Mouse (Mus musculus) forebrain, embryonic 11.5 days (tissue): ENCODE measurements around the gene Ryr1. TPM values are rescaled to one million over a fixed set of nuclear protein-coding genes. Genes with fewer than 3 reads are reported as not detected.

ENCODE experiments used
- ATAC-seq: fragments of 200-750 bp; cut with Nextera tagmentation; replicated peaks from 2 replicates; pipeline ENCODE4 v1.8.0; 2017; ENCODE audit warnings: moderate TSS enrichment; ENCODE audit not compliant: low FRiP score
- DNase-seq: peaks from one replicate; pipeline ENCODE4 v3.0.0-alpha.2; 2017; ENCODE audit warnings: low spot score
- H3K27ac ChIP-seq: fragments of 300-500 bp; sonication (generic); 2 replicates; pipeline ENCODE4 v1.5.1; 2014; ENCODE audit warnings: low read depth, low read length
- H3K27me3 ChIP-seq: fragments of 300-500 bp; sonication (generic); 2 replicates; pipeline ENCODE4 v1.6.1; 2014; ENCODE audit warnings: mild to moderate bottlenecking, low read length, mixed read lengths; ENCODE audit not compliant: control insufficient read depth, insufficient read depth
- H3K36me3 ChIP-seq: fragments of 300-500 bp; sonication (generic); 2 replicates; pipeline ENCODE4 v1.6.1; 2014; ENCODE audit warnings: mild to moderate bottlenecking, low read length, moderate library complexity, mixed read lengths; ENCODE audit not compliant: control insufficient read depth, insufficient read depth
- H3K4me1 ChIP-seq: fragments of 300-500 bp; sonication (generic); replicated peaks from 2 replicates; pipeline ENCODE4 v1.6.1; 2014; ENCODE audit warnings: low read length, mixed read lengths; ENCODE audit not compliant: control insufficient read depth, insufficient read depth
- H3K4me2 ChIP-seq: fragments of 300-500 bp; sonication (generic); 2 replicates; pipeline ENCODE4 v1.6.1; 2014; ENCODE audit warnings: low read depth, mild to moderate bottlenecking, low read length, moderate library complexity, mixed read lengths; ENCODE audit not compliant: severe bottlenecking
- H3K4me3 ChIP-seq: fragments of 300-500 bp; sonication (generic); 2 replicates; pipeline ENCODE4 v1.5.1; 2014; ENCODE audit warnings: low read depth, low read length
- H3K9ac ChIP-seq: fragments of 300-500 bp; sonication (generic); 2 replicates; pipeline ENCODE4 v1.6.1; 2014; ENCODE audit warnings: low read length
- H3K9me3 ChIP-seq: fragments of 300-500 bp; sonication (generic); 2 replicates; pipeline ENCODE4 v1.6.1; 2016; ENCODE audit warnings: low read length, mixed read lengths; ENCODE audit not compliant: control insufficient read depth
- WGBS: fragments of 180-500 bp; shearing (Covaris S2); extraction: QIAGEN DNeasy Blood & Tissue Kit; methylation state at CpG from one replicate; pipeline ENCODE4 v1.1.7; 2014; 5-methylcytosine and 5-hydroxymethylcytosine counted together
- polyA plus RNA-seq: library from polyadenylated mRNA; unstranded; fragments of >200 nt; fragmentation: Nextera tagmentation; extraction: Ambion mirVana; gene quantifications from 2 replicates; pipeline ENCODE4 v1.2.1, GENCODE M21; 2014

Ryr1 gene
- polyA plus RNA-seq, 1 experiment from 2014 or later: 1.2 TPM

- Histone ChIP-seq H3K27ac (no peak overlapping the region), H3K4me2 (no peak overlapping the region)
These were observed 96.2 kb downstream of the Ryr1 start for GRCm38 (mm10) chr7:29028761-29029160.

GRCm38 (mm10) chr7:29026811-29027210 lies 98.2 kb downstream of the Ryr1 start:
- Histone ChIP-seq H3K9me3 (no peaks in the 10 kb centered on the region), H3K4me3 (no peak overlapping the region), H3K4me2 (no peak overlapping the region), H3K9ac (no peak overlapping the region), H3K4me1 (no peaks in the 10 kb centered on the region), H3K27me3 (no peaks in the 10 kb centered on the region), H3K36me3 (no peaks in the 10 kb centered on the region), H3K27ac (no peak overlapping the region)
- ATAC-seq (no peak), DNase-seq (no peak)
- WGBS: 59% methylated on average over 4 of the region's 4 CpGs

More at GRCm38 (mm10) chr7:29028761-29029160, 96.2 kb downstream of the Ryr1 start:
- Histone ChIP-seq H3K36me3 (no peaks in the 10 kb centered on the region), H3K9me3 (no peaks in the 10 kb centered on the region; the same call in 1 of the 2 replicates), H3K27me3 (no peaks in the 10 kb centered on the region), H3K4me3 (no peak overlapping the region), H3K4me1 (no peaks in the 10 kb centered on the region), H3K9ac (no peak overlapping the region)
- WGBS: 90% methylated on average over 6 of the region's 6 CpGs
- DNase-seq (no peak), ATAC-seq (no peak)

GRCm38 (mm10) chr7:29026195-29026594 lies 98.8 kb downstream of the Ryr1 start:
- WGBS: 85% methylated on average over 5 of the region's 5 CpGs
- Histone ChIP-seq H3K4me2 (no peak overlapping the region), H3K4me1 (no peaks in the 10 kb centered on the region), H3K9me3 (no peaks in the 10 kb centered on the region), H3K36me3 (no peaks in the 10 kb centered on the region), H3K27me3 (no peaks in the 10 kb centered on the region), H3K4me3 (no peak overlapping the region), H3K9ac (no peak overlapping the region), H3K27ac (no peak overlapping the region)
- no peak for ATAC-seq
- DNase-seq: no peak

- ATAC-seq (no peak), DNase-seq (no peak)
- H3K27me3 ChIP-seq: peaks cover 3% of the 10 kb centered on the region; the same call in 1 of the 2 replicates
- no peaks in the 10 kb centered on the region for H3K4me1 ChIP-seq
- H3K9ac ChIP-seq: no peak overlapping the region
- H3K4me3 ChIP-seq: no peak overlapping the region
- no peaks in the 10 kb centered on the region for H3K36me3 ChIP-seq
- H3K9me3 ChIP-seq: no peaks in the 10 kb centered on the region
- no peak overlapping the region for H3K27ac ChIP-seq
- H3K4me2 ChIP-seq: no peak overlapping the region
- 86% methylated on average over 7 of the region's 7 CpGs for WGBS
These were observed 99.4 kb downstream of the Ryr1 start for GRCm38 (mm10) chr7:29025566-29025965.

- no peak overlapping the region for H3K9ac ChIP-seq
- ATAC-seq (no peak), DNase-seq (no peak)
- H3K9me3 ChIP-seq: no peaks in the 10 kb centered on the region
- H3K27ac ChIP-seq: no peak overlapping the region
- H3K27me3 ChIP-seq: peaks cover 23% of the 10 kb centered on the region
- H3K4me3 ChIP-seq: no peak overlapping the region
- no peak overlapping the region for H3K4me2 ChIP-seq
- no peaks in the 10 kb centered on the region for H3K36me3 ChIP-seq
- 90% methylated on average over 8 of the region's 8 CpGs for WGBS
- H3K4me1 ChIP-seq: peaks cover 4% of the 10 kb centered on the region; the same call in 1 of the 2 replicates
These were observed 101.5 kb downstream of the Ryr1 start for GRCm38 (mm10) chr7:29023514-29023913.

- ATAC-seq: no peak
- peaks cover 4% of the 10 kb centered on the region; the same call in 1 of the 2 replicates for H3K4me1 ChIP-seq
- WGBS: 89% methylated on average over 8 of the region's 8 CpGs
These were observed 102.5 kb downstream of the Ryr1 start for GRCm38 (mm10) chr7:29022479-29022878.

GRCm38 (mm10) chr7:29019447-29020220 lies 105.3 kb downstream of the Ryr1 start:
- Histone ChIP-seq H3K4me3 (peak overlapping the region; percentile 36), H3K9ac (peak overlapping the region; percentile 44), H3K4me2 (peak overlapping the region; percentile 52), H3K36me3 (no peaks in the 10 kb centered on the region), H3K9me3 (peaks cover 4% of the 10 kb centered on the region; the same call in 1 of the 2 replicates), H3K27me3 (peaks cover 26% of the 10 kb centered on the region), H3K27ac (no peak overlapping the region), H3K4me1 (peaks cover 4% of the 10 kb centered on the region; the same call in 1 of the 2 replicates)
- DNase-seq (peak; percentile 67), ATAC-seq (no peak)
- 3% methylated on average over 82 of the region's 88 CpGs for WGBS

More at GRCm38 (mm10) chr7:29022479-29022878, 102.5 kb downstream of the Ryr1 start:
- Histone ChIP-seq H3K36me3 (no peaks in the 10 kb centered on the region), H3K9ac (no peak overlapping the region), H3K4me2 (no peak overlapping the region), H3K27ac (no peak overlapping the region), H3K27me3 (peaks cover 26% of the 10 kb centered on the region), H3K4me3 (no peak overlapping the region), H3K9me3 (no peaks in the 10 kb centered on the region)
- DNase-seq: no peak

GRCm38 (mm10) chr7:29017222-29017621 lies 107.8 kb downstream of the Ryr1 start:
- peaks cover 4% of the 10 kb centered on the region; the same call in 1 of the 2 replicates for H3K4me1 ChIP-seq
- no peak for DNase-seq
- H3K9me3 ChIP-seq: peaks cover 4% of the 10 kb centered on the region; the same call in 1 of the 2 replicates
- no peak overlapping the region for H3K4me3 ChIP-seq
- H3K9ac ChIP-seq: no peak overlapping the region
- no peak for ATAC-seq
- H3K27ac ChIP-seq: no peak overlapping the region
- no peaks in the 10 kb centered on the region for H3K36me3 ChIP-seq
- H3K27me3 ChIP-seq: peaks cover 26% of the 10 kb centered on the region
- H3K4me2 ChIP-seq: no peak overlapping the region
- 85% methylated on average over 7 of the region's 7 CpGs for WGBS
